Mouse (Mus musculus) limb, embryonic 14.5 days (tissue): ENCODE measurements around the gene Apob. TPM values are rescaled to one million over a fixed set of nuclear protein-coding genes. Genes with fewer than 3 reads are reported as not detected.

Experiments used
- ATAC-seq: fragments of 200-750 bp; cut with Nextera tagmentation; 2 replicates; pipeline ENCODE4 v1.8.0; 2017; ENCODE audit warnings: low read depth, moderate number of reproducible peaks, moderate TSS enrichment; ENCODE audit not compliant: low FRiP score
- DNase-seq: peaks from one replicate; pipeline ENCODE4 v3.0.0-alpha.2; 2015; ENCODE audit warnings: low spot score
- H3K27ac ChIP-seq: fragments of 300-500 bp; sonication (generic); replicated peaks from 2 replicates; pipeline ENCODE4 v1.5.1; 2014; ENCODE audit warnings: low read depth, mild to moderate bottlenecking, low read length, moderate library complexity, mixed read lengths
- H3K27me3 ChIP-seq: fragments of 300-500 bp; sonication (generic); 2 replicates; pipeline ENCODE4 v1.6.1; 2014; ENCODE audit warnings: low read length, mixed read lengths; ENCODE audit not compliant: control insufficient read depth, insufficient read depth
- H3K36me3 ChIP-seq: fragments of 300-500 bp; sonication (generic); 2 replicates; pipeline ENCODE4 v1.6.1; 2014; ENCODE audit warnings: mild to moderate bottlenecking, low read length, moderate library complexity, mixed read lengths; ENCODE audit not compliant: control insufficient read depth, insufficient read depth
- H3K4me1 ChIP-seq: fragments of 300-500 bp; sonication (generic); 2 replicates; pipeline ENCODE4 v1.6.1; 2014; ENCODE audit warnings: antibody characterized with exemption, low read length, mixed read lengths; ENCODE audit not compliant: control insufficient read depth, insufficient read depth
- H3K4me2 ChIP-seq: fragments of 300-500 bp; sonication (generic); replicated peaks from 2 replicates; pipeline ENCODE4 v1.6.1; 2014; ENCODE audit warnings: low read depth, mild to moderate bottlenecking, low read length, moderate library complexity; ENCODE audit not compliant: severe bottlenecking
- H3K4me3 ChIP-seq: fragments of 300-500 bp; sonication (generic); replicated peaks from 2 replicates; pipeline ENCODE4 v1.5.1; 2014; ENCODE audit warnings: low read length
- H3K9ac ChIP-seq: fragments of 300-500 bp; sonication (generic); 2 replicates; pipeline ENCODE4 v1.6.1; 2014; ENCODE audit warnings: mild to moderate bottlenecking, low read depth, low read length, moderate library complexity; ENCODE audit not compliant: severe bottlenecking
- H3K9me3 ChIP-seq: fragments of 300-500 bp; sonication (generic); 2 replicates; pipeline ENCODE4 v1.6.1; 2016; ENCODE audit warnings: low read length; ENCODE audit not compliant: control insufficient read depth
- POLR2A ChIP-seq: fragments of 200-500 bp; IDR thresholded peaks from 2 replicates; pipeline ENCODE4 v1.8.0; 2012; ENCODE audit warnings: inconsistent platforms, mild to moderate bottlenecking, moderate library complexity, borderline replicate concordance; ENCODE audit not compliant: insufficient read depth, insufficient read length; ENCODE audit errors: extremely low read depth
- WGBS: fragments of 180-500 bp; shearing (Covaris S2); extraction: QIAGEN DNeasy Blood & Tissue Kit; methylation state at CpG from one replicate; pipeline ENCODE4 v1.1.7; 2014; 5-methylcytosine and 5-hydroxymethylcytosine counted together
- polyA plus RNA-seq, 2 experiments: library from polyadenylated mRNA; depleted of rRNA in 1 of 2; stranded (reverse) in 1 of 2; unstranded in 1 of 2; fragments of >200 nt; fragmentation: Nextera tagmentation in 1 of 2; extraction: Ambion mirVana in 1 of 2; gene quantifications; 2 replicates each; pipeline versions ENCODE4 v1.2.1 to v1.2.3; 2012 to 2014

Apob gene
- polyA plus RNA-seq, 2 experiments: 0.99 TPM; not detected in 1

- no peak for TF ChIP-seq POLR2A
- no peak overlapping the region for H3K4me2 ChIP-seq
- H3K27ac ChIP-seq: no peak overlapping the region
- H3K27me3 ChIP-seq: no peaks in the 10 kb centered on the region
- H3K4me1 ChIP-seq: peaks cover 9% of the 10 kb centered on the region; the same call in 1 of the 2 replicates
- WGBS: 9% methylated on average over 3 of the region's 3 CpGs
- H3K9ac ChIP-seq: no peak overlapping the region
- no peaks in the 10 kb centered on the region for H3K9me3 ChIP-seq
- ATAC-seq (no peak), DNase-seq (peak; percentile 73)
- no peaks in the 10 kb centered on the region for H3K36me3 ChIP-seq
- no peak overlapping the region for H3K4me3 ChIP-seq
Observed at GRCm38 (mm10) chr12:8059576-8059975, 82.1 kb downstream of the Apob start.

- Histone ChIP-seq H3K9me3 (no peaks in the 10 kb centered on the region), H3K9ac (no peak overlapping the region), H3K27ac (no peak overlapping the region), H3K27me3 (no peaks in the 10 kb centered on the region), H3K4me1 (peaks cover 4% of the 10 kb centered on the region; the same call in 1 of the 2 replicates), H3K36me3 (no peaks in the 10 kb centered on the region), H3K4me3 (no peak overlapping the region), H3K4me2 (no peak overlapping the region)
- DNase-seq: no peak
- ATAC-seq: no peak
- no peak for TF ChIP-seq POLR2A
- WGBS: 22% methylated on average over 11 of the region's 11 CpGs
Observed at GRCm38 (mm10) chr12:8063363-8064065, 86.1 kb downstream of the Apob start.

Other genes with a start within 250 kb of the Apob start
- 36.0 and 36.5 TPM in 2 replicates for gene Ldah, start 230.5 kb downstream of the Apob start, polyA plus RNA-seq (2012; rRNA removed)
- 40.1 and 51.4 TPM in 2 replicates for gene Ldah, start 230.5 kb downstream of the Apob start, polyA plus RNA-seq (2014; fragmentation: Nextera tagmentation; extraction: Ambion mirVana)